Mouse (Mus musculus) embryo, embryonic 9.5 days (tissue): ENCODE measurements around the gene Grin3b.

Experiments used
- DNase-seq: peaks from one replicate; pipeline ENCODE4 v3.0.0-alpha.2; 2017; ENCODE audit errors: extremely low spot score

Grin3b gene

DNA sequence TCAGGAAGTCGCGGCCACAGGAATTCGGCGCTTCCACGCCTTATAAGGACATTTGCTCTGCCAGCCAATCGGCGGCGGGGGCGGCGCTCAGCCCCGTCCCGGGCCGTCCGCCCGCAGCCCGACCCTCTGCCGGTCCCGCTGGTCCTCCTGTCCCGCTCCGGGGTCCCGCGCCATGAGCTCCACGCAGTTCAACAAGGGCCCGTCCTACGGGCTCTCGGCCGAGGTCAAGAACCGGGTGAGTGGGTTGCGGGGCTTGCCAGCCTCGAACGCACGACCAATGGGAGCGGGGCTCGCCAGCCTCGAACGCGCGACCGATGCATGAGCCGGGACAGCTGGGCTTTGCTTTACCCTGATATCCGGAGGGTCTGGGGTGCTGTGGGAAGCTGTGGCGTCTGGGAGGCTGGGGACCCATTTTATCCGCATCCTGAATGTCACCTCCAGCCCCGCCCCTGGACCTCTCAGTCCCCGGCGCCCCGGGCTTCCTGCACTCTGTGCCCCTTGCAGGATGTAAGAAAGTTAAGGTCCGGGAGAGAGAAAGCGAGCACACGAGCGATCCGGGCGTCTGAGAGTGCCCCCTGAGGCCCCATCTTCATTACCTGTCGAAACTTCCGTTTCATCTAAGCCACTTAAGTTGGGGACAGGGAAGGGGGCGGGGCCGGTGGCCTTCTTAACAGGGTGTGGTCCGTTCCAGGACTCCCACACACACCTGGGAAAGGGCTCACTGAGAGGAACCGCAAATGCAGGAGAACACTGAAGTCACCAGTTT is 18.2 kb downstream of the Grin3b start, which contains the start of gene Cnn2:
Cnn2 (plus strand) TSS at position 79 of the 766 bp plus-strand sequence.
- DNase-seq: peak; percentile 79

DNA sequence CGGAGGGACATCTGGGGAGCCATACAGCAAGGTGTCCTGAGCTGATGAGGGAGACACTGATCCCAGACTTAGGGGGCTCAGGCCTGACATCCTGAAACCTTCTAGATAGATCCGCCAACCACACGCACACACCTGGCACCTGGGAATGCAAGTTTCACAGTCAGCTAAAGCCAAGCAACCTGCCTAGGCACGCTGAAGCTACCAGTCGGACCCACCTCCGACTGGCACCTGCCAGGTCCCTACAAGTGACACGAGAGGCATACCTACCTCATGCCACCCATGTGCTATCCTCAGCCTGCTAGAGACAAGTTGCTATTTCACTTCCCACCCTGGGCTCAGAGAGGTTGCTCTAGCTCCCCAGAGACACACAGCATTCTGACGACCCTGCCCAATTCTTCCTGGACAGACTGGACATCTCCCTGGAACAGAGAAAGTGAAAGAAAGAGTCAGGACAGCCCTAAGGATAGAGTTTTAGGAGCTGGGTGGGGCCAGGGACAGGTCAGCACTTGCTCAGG is 18.8 kb downstream of the Grin3b start:
- peak; percentile 32 for DNase-seq

DNA sequence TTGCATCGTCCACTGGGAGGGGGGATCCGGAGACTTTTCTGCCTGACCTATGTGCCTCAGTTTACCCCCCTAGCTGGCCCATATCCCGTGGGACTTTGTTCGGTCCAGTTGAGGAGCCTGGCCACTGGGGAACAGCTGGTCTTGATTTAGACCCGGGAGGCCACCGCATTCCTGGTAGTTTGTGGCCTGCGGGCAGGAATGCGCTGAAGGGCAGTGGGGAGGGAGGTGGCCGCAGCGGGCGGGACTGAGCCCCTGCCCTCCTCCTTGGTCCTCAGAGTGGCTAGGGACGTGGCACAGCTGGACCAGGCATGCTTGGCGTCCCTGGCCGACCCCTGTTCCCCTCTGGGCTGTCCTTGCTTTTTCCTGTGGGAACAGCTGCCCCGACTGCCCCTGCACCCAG is 19.4 kb downstream of the Grin3b start:
- DNase-seq: peak; percentile 66

DNA sequence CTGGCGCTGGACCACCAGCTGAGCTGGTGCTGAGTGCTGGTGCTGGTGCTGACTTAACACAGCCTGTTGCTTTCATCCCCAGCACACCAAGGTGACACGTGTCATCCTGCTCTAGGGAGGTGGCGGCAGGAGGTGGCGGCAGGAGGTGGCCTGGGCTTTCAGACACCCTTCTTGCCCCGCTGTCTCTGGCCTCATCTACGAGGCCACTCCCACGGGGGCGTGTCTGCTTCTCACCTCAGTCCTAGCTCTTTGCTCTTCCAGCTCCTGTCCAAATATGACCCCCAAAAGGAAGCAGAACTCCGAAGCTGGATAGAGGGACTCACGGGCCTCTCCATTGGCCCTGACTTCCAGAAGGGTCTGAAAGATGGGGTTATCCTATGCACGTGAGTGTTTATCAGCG is 20.6 kb downstream of the Grin3b start:
- DNase-seq: no peak

DNA sequence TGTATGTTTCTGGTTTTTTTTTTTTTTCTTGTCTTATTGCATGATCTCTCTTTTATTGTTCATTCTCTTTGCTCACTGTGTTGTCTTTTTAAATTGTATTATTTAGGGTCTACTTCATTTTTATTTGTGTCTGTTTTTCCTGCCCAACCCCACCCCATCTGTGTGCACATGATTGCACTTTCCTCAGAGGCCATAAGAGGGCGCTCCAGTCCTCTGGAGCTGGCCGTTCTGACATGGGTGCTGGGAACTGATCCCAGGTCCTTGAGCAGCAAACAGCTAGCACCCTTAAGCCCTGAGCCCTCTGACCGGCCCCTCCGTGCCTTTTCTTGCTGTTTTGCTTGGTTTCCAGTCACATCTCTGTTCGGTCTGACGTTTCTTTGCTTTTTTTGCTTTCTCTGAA is 21.0 kb downstream of the Grin3b start:
- DNase-seq: no peak

DNA sequence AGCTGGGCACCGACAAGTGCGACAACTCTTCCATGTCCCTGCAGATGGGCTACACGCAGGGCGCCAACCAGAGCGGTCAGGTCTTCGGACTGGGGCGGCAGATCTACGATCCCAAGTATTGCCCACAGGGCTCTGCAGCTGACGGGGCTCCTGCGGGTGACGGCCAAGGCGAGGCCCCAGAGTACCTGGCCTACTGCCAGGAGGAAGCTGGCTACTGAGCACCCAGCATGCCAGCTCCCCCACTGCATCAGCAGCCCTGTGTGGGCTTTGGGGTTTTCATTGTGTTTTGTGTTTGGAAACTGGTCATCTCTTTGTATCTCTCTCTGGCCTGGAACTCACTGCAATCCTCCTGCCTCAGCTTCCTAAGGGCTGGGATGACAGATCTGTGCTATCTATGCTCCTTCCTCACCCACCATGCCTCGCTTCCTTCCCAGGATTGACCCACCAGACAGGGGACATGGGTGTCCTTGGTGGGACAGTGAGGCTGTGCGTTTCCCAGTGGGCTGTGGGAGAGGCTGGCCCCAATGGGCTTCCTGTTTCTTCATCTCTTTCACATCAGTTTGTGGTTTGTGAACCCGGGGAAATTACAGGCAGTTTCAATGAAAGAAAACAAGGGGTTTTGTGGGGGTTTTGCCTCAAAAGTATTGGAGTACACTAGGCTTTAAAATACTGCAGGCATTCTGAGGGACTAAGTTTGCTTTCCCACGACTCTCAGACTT is 24.0 kb downstream of the Grin3b start:
- no peak for DNase-seq

DNA sequence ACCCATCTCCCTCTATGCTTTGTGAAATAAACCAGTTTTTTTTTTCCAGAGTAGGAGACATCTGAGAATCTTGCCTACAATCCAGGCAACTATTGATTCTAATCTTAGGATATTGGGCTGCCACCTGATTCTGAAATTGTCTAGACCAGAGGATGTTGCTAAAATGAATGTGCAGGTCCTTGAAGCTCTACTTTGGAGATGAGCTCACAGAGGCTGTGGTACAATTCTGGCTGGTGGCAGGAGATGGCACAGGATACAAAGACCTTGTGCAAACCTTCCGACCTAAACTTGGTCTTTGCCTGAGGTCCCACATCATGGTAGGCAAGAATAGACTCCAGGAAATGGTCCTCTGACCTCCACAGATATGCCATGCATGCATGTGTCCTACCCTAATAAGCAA is 25.1 kb downstream of the Grin3b start:
- DNase-seq: no peak

DNA sequence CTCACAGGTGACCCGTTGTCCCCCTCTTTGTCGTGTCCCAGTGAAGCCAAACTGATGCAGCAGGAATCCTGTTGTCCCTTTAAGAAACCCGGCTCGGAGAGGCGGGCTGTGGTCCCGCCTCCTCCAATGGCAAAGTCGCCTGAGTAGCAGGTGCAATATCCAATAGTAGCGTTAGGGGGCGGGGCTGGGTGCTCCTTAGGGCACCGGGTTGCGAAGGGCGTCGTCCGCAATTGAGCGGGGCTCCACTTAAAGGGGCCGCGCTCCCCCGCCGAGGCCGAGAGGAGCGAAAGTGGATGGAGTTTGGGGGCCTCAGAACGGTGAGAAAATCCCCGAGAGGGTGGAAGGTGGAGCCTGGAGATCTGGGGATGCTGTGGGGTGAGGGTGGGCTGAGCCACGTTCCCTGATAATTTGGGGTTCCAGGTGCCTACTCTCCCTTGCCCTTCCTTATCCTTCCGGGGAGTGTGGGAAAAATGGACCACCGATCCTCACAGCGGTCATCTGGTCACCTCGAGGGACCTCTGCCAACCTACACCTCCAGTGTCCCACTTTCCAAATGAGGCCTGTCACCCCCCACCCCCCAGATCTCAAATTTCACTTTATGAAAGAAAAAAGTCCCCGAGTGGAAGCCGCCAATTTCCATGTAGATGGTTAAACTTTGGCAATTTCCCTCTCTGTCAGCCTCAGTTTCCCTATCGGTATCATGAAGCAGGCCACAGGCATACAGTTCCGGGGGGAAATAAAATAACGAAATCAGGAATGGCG is 25.9 kb downstream of the Grin3b start, which contains the start of gene Abca7:
Abca7 (plus strand) TSS at position 223 of the 762 bp plus-strand sequence.
- peak; percentile 96 for DNase-seq

DNA sequence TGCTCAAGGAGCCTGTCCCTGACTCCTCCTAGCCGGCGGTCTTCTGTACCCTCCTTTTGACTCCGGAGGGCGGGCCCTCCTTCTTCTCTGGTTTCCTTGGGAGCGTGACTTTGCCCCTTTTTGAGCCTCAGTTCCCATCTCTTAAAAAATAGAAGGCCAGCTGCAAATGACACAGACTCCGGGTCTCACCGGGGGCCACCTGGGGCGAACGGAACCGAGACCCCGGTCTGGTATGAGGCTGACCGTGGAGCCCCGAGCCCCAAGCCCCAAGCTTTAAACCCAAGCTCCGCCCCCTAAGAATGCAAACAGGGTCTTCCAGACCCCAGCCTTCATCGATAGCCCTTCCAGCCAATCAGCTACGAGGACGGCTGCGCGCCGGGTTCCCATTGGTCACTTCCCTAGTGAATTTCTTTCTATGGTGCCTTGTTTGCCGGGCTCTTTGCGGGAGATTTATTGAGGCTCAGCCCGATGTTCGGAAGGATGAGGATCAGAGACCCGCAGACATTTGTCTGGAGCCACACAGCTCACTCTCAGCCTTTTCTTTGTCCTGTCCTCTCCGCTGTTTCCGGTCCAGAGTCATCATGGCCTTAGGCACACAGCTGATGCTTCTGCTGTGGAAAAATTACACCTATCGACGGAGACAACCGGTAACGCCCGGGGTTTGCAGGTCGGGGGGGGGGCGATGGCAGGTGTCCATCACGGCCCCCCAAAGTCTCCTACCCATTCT is 26.7 kb downstream of the Grin3b start:
- DNase-seq: peak; percentile 92

DNA sequence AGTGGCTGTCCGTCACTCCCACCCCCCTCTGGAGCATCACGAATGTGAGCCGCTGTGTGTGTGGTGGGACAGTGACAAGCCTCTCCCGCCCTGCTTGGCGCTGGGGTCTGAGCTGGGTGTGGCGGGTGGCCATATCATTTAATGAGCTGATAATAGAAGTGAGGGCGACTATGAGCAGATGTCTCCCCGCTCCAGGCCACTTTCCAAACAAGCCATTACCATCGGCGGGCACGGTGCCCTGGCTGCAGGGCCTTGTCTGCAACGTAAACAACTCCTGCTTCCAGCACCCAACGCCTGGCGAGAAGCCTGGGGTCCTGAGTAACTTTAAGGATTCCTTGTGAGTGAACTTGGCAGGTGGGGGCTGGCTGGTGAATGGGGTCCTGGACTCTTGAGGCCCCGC is 27.3 kb downstream of the Grin3b start:
- DNase-seq: no peak

DNA sequence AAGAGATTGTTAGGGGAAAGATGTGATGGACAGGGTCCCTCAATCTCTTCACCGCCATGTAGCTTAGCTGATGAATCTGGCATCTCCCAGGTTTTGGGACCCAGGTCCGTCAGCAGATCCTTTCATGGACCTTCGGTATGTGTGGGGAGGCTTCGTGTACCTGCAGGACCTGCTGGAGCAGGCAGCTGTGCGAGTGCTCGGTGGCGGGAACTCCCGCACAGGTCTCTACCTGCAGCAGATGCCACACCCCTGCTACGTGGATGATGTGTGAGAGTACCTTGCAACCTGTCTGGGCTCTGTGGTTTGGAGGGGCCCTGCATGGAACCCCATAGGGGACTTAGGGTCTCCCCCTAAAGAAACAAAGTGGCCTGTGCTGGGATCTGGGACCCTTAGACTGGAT is 31.4 kb downstream of the Grin3b start:
- DNase-seq: no peak

DNA sequence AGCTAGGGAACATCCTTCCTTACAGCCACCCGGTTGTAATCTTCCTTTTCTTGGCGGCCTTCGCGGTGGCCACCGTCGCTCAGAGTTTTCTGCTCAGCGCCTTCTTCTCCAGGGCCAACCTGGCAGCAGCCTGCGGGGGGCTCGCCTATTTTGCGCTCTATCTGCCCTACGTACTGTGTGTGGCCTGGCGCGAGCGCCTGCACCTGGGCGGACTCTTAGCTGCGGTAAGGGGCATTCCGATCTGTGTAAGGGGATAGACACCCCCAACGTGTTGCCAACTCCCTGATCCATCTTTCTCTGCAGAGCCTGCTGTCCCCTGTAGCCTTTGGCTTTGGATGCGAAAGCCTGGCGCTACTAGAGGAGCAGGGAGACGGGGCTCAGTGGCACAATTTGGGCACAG is 32.3 kb downstream of the Grin3b start:
- no peak for DNase-seq

DNA sequence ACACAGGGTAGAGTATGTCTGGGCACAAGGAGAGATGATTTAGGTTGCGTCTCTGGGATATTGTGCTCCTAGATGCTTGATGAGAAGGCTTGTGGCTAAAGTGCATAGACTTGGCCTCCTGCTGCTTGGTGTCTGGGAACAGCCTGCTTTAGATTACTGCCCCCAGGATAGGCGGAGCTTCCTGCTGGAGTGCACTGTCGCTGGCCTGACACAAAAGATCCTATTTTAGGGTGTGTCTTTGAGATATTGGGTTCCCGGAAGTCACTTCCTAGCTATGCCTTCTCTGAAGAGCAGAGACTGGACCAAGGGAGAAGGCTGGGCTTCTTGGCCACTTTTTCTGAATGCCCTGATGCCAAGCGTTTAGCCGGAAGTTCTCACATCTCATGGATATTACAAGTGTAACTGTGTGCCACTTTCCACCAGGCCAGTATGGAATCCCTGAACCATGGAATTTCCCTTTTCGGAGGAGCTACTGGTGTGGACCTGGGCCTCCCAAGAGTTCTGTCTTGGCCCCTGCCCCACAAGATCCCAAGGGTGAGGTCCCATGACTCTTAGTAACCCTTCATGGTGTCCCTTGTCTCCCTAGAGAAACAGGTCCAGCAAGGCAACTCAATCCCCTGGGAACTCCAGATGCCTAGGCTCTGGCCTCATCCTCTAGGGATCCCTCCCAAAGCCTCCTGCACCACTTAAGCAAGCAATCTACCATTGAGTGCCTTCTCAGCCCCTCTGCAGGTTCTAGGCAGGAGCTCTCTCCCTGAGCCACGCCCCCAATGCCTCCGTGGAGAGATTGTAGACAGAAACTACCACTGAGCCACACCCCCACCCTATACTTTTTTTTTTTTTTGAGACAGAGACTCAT is 33.1 kb downstream of the Grin3b start:
- no peak for DNase-seq

DNA sequence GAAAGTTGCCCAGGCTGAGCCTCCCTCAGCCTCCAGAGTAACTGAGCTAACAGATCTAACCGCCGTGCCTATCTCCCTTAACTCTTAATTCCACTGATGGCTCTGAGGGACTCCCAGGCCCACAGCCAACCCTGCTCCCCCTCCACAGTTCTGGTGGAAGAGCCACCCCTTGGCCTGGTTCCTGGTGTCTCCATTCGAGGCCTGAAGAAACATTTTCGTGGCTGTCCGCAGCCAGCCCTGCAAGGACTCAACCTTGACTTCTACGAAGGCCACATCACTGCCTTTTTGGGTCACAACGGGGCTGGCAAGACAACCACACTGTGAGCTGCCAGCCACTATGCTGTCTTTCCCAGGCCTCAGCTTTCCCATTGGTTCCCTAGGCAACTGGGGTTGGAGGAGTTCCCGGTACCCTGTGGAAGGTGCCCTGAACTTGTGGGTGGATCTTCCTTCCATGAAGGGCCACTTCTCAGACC is 33.8 kb downstream of the Grin3b start:
- DNase-seq: no peak

DNA sequence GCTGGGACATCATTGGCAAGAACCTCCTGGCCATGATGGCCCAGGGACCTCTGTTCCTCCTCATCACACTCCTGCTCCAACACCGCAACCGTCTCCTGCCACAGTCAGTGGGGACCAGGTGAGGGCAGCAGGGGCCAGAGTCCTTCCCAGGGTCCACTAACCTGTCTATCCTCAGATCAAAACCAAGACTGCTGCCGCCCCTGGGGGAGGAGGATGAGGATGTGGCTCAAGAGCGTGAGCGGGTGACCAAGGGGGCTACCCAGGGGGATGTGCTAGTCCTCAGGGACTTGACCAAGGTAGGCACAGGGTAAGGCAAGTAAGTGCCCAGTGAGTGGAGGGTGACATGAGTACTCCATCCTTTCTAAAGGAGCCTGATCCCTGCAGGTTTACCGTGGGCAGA is 41.2 kb downstream of the Grin3b start:
- DNase-seq: no peak

DNA sequence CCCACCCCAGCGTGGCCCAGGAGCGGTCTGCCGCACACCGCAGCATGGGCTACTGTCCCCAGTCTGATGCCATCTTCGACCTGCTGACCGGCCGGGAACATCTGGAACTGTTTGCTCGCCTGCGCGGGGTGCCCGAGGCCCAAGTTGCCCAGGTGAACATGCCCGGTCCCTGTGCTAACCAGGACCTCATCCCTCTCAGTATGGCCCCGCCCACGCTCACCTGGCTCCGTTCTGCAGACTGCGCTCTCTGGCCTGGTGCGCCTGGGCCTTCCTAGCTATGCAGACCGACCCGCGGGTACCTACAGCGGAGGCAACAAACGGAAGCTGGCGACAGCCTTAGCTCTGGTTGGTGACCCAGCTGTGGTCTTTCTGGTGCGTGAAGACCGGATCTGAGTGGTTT is 43.1 kb downstream of the Grin3b start:
- DNase-seq: no peak

DNA sequence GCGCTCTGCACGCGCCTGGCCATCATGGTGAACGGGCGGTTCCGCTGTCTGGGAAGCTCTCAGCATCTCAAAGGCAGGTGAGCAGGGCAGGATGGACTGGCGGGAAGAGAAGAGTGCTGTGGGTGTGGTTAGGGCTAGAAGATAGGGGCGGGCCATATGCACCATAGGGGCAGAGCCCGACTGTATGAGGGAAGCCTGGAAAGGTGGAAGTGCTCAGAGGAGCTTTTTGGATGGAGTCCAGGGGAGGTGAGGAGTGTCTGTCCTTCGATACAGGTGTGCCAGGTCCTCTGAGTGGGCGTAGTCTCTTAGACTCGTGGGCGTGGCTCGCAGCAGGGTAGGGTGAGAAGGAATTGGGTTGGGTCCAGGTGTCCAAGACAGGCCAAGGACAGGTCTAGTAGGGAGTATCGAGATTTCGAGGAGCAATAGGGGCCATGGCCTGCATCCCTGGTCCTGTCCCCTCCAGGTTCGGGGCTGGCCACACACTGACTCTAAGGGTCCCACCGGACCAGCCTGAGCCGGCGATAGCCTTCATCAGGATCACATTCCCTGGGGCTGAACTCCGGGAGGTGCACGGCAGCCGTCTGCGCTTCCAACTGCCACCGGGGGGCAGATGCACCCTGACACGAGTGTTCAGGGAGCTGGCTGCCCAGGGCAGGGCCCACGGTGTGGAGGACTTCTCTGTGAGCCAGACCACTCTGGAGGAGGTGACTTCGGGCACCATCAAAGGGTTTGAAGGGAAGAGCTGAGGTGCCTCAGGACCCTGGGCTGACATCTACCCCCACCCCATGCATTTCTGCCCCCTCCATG is 44.2 kb downstream of the Grin3b start:
- DNase-seq: no peak

DNA sequence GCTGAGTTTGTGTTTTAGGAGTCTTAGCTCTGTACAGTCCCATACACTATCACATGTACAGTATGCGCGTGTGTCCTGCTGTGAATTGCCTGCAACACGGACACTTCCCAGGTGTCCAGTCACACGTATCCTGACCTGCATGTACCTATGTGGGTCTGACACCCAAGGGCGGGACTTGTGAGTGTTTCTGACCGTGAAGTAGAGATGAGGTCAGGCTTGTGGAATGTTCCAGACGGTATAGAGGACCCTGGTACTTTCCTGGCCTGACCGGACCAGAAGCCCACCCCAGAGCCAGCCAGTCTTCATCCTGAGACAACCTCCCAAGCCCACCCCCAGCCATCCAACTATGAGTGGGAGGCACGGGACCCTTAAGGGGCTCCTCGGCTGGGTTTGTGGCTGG is 45.1 kb downstream of the Grin3b start:
- DNase-seq: no peak

DNA sequence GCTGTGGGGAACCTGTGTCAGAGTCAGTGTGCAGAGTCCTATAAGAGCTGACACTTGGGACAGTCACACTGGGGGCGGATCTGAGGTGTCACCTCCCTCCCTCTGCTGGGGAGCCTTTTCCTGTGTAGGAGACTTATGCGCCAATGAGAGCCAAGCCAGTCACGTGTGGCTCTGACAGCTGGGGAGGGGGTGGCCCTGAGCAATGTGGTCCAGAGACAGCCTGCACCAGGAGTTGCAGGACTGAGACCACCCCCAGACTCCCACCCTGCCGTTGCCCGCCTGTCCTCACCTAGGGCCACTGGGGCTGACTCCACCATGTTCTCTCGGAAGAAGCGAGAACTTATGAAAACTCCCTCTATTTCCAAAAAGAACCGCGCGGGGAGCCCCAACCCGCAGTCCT is 46.0 kb downstream of the Grin3b start, which contains the start of gene Arhgap45:
Arhgap45 (plus strand) TSS at position 143 of the 400 bp plus-strand sequence.
- no peak for DNase-seq

DNA sequence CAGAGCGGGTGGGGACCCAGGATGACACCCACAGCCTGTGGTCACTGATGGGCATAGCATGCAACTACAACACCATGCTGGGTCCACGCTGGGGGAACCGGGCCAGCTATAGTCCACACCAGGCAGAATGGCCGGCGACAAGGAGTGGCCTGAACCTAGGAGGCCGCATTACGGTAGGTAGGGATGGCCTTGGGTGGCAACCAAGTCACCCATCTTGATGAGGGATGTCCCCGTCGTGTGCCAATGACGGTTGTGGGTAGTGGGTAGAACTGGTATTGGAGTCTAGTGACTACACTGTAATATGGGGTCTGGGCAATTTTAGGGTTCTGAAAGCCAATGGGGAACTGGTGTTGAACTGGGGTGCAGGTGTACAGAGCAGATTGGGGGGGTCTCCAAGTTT is 46.4 kb downstream of the Grin3b start:
- no peak for DNase-seq
